In genomic region chr5:65006011-65006491, GRCm38 (mm10) we compare ENCODE assay signal across 12 mouse cellular contexts. TPM values are rescaled to one million over a fixed set of nuclear protein-coding genes. Genes with fewer than 3 reads are reported as not detected.
DNase-seq lines count a peak whose midpoint lies in the region; ATAC-seq lines count a peak whose summit lies in the region.
"Had no signal": no experiment of that assay in that cellular context is flagged by ENCODE, and none has a peak within 500 bp of the region (broad histone marks: within the 10 kb centered on the region; RNA-seq: fewer than 3 reads in every experiment).

No protein-coding gene starts in this region.

- intact Hi-C loops in left cerebral cortex, postnatal 4 days (cut with DNase I) = loop anchor here (10.0 kb wide), 4 partner anchors 129 to 389 kb away; partner anchors contain the start of genes Lias and Rpl9

- no peaks in the 10 kb centered on the region for H3K36me3 ChIP-seq in forebrain, embryonic 15.5 days
- H3K36me3 ChIP-seq in heart, embryonic 11.5 days (ENCODE audit: control insufficient read depth, insufficient read depth, low read length) = peaks cover 14% of the 10 kb centered on the region
- H3K36me3 ChIP-seq in kidney, embryonic 15.5 days = peaks cover 34% of the 10 kb centered on the region
- H3K36me3 ChIP-seq: midbrain, embryonic 12.5 days had no signal

- H3K9ac ChIP-seq in forebrain, embryonic 15.5 days (replicated peaks) = no peak overlapping the region
- H3K9ac ChIP-seq in heart, embryonic 11.5 days (ENCODE audit: low read depth, low read length) = no peak overlapping the region
- no peak overlapping the region for H3K9ac ChIP-seq in kidney, embryonic 15.5 days
- H3K9ac ChIP-seq: midbrain, embryonic 12.5 days had no signal

- no peak overlapping the region for H3K27ac ChIP-seq in forebrain, embryonic 15.5 days (replicated peaks)
- H3K27ac ChIP-seq in heart, embryonic 11.5 days (ENCODE audit: low read depth, low read length) = no peak overlapping the region; the same call in 1 of the 2 replicates
- no peak overlapping the region; the same call in 1 of the 2 replicates for H3K27ac ChIP-seq in kidney, embryonic 15.5 days
- H3K27ac ChIP-seq: midbrain, embryonic 12.5 days had no signal

- peaks cover 13% of the 10 kb centered on the region for H3K4me1 ChIP-seq in forebrain, embryonic 15.5 days
- peaks cover 6% of the 10 kb centered on the region; the same call in 1 of the 2 replicates for H3K4me1 ChIP-seq in heart, embryonic 11.5 days (ENCODE audit: control insufficient read depth, insufficient read depth, low read length)
- peaks cover 21% of the 10 kb centered on the region for H3K4me1 ChIP-seq in kidney, embryonic 15.5 days

- no peak overlapping the region for H3K4me2 ChIP-seq in forebrain, embryonic 15.5 days (replicated peaks)
- no peak overlapping the region for H3K4me2 ChIP-seq in heart, embryonic 11.5 days
- no peak overlapping the region for H3K4me2 ChIP-seq in kidney, embryonic 15.5 days
- H3K4me2 ChIP-seq: midbrain, embryonic 12.5 days had no signal

- no peak overlapping the region for H3K4me3 ChIP-seq in forebrain, embryonic 15.5 days
- no peak overlapping the region for H3K4me3 ChIP-seq in heart, embryonic 11.5 days (ENCODE audit: low read depth, low read length)
- no peak overlapping the region for H3K4me3 ChIP-seq in kidney, embryonic 15.5 days (replicated peaks)
- H3K4me3 ChIP-seq: midbrain, embryonic 12.5 days had no signal

- ATAC-seq in forebrain, embryonic 15.5 days (replicated peaks) = 0 out of 2 replicates have a peak, but pooled peaks have one; percentile 10
- ATAC-seq in heart, embryonic 11.5 days (replicated peaks; ENCODE audit: insufficient number of reproducible peaks, low FRiP score, low TSS enrichment) = no peak
- no peak for ATAC-seq in kidney, embryonic 15.5 days (replicated peaks; ENCODE audit: low FRiP score)
- ATAC-seq: Patski had no signal

- no peaks in the 10 kb centered on the region for H3K27me3 ChIP-seq in forebrain, embryonic 15.5 days
- no peaks in the 10 kb centered on the region for H3K27me3 ChIP-seq in heart, embryonic 11.5 days (ENCODE audit: control insufficient read depth, insufficient read depth, low read length)
- no peaks in the 10 kb centered on the region for H3K27me3 ChIP-seq in kidney, embryonic 15.5 days
- H3K27me3 ChIP-seq: midbrain, embryonic 12.5 days; Patski had no signal

- H3K9me3 ChIP-seq in forebrain, embryonic 15.5 days = no peaks in the 10 kb centered on the region
- no peaks in the 10 kb centered on the region; the same call in 1 of the 2 replicates for H3K9me3 ChIP-seq in heart, embryonic 11.5 days (replicated peaks; ENCODE audit: control insufficient read depth, low read length)
- H3K9me3 ChIP-seq in kidney, embryonic 15.5 days (replicated peaks) = peaks cover 8% of the 10 kb centered on the region
- H3K9me3 ChIP-seq: midbrain, embryonic 12.5 days had no signal

- 37% methylated on average over 4 of the region's 4 CpGs for WGBS in forebrain, embryonic 15.5 days
- 32% methylated on average over 4 of the region's 4 CpGs for WGBS in heart, embryonic 11.5 days (ENCODE audit: insufficient replicate concordance)
- WGBS in kidney, embryonic 15.5 days = 18% methylated on average over 4 of the region's 4 CpGs

- DNase-seq in left cerebral cortex, postnatal 4 days = peak; percentile 24
- no peak for DNase-seq in left cerebral cortex, adult 18-20 months (ENCODE audit: low spot score in 2 of 2)
- peak; percentile 70 for DNase-seq in adrenal gland, postnatal 14 days
- DNase-seq in telencephalon, adult 2 months (ENCODE audit: low read depth, low spot score) = peak; percentile 19
- DNase-seq in natural killer cell, adult 2 months (ENCODE audit: low spot score in 2 of 2) = no peak
- DNase-seq: cerebellum, adult 11 months; right cerebral cortex, postnatal 25 days had no signal

RNA-seq across cellular contexts. Expression of gene Fam114a1, which starts 36.2 kb away (rescaled TPM):
- total RNA-seq in left cerebral cortex, postnatal 4 days (2021) = 1 to 10 TPM; 4.5 to 5.1 TPM
- total RNA-seq in left cerebral cortex, adult 18-20 months (2021) = 1 to 10 TPM; 4.3 to 5.7 TPM
- total RNA-seq in adrenal gland, postnatal 14 days (2021) = 24.6 and 27.9 TPM in 2 replicates
- 5.5 and 7.5 TPM in 2 replicates for polyA plus RNA-seq in forebrain, embryonic 15.5 days (2015; fragmentation: Nextera tagmentation; extraction: Ambion mirVana)
- polyA plus RNA-seq in heart, embryonic 11.5 days (2014; fragmentation: Nextera tagmentation; extraction: Ambion mirVana) = 36.4 and 38.9 TPM in 2 replicates
- 39.3 and 41.4 TPM in 2 replicates for polyA plus RNA-seq in kidney, embryonic 15.5 days (2015; fragmentation: Nextera tagmentation; extraction: Ambion mirVana)

RNA-seq across cellular contexts. Expression of gene Tlr6, which starts 46.2 kb away (rescaled TPM):
- 1 to 10 TPM in 1 of 2 experiments, under 1 TPM in 1; 0.91 to 2.5 TPM for total RNA-seq in left cerebral cortex, postnatal 4 days (2021)
- total RNA-seq in left cerebral cortex, adult 18-20 months (2021) = under 1 TPM; 0.33 to 0.70 TPM
- 0.85 and 2.3 TPM in 2 replicates for total RNA-seq in adrenal gland, postnatal 14 days (2021)
- polyA plus RNA-seq in forebrain, embryonic 15.5 days (2015; fragmentation: Nextera tagmentation; extraction: Ambion mirVana) = 0.31 and 0.46 TPM in 2 replicates
- polyA plus RNA-seq in heart, embryonic 11.5 days (2014; fragmentation: Nextera tagmentation; extraction: Ambion mirVana) = 0.38 and 0.76 TPM in 2 replicates
- 0.60 and 0.93 TPM in 2 replicates for polyA plus RNA-seq in kidney, embryonic 15.5 days (2015; fragmentation: Nextera tagmentation; extraction: Ambion mirVana)

Comparison
In these comparisons a context has a peak if more than half of its experiments do, and no peak if none do; other contexts are left out.
1. DNase-seq: peak in left cerebral cortex, postnatal 4 days (single experiment), adrenal gland, postnatal 14 days (single experiment) and telencephalon, adult 2 months (single experiment); none in left cerebral cortex, adult 18-20 months (0 of 2) and natural killer cell, adult 2 months (0 of 2).